Mouse (Mus musculus) heart, postnatal 14 days (tissue): ENCODE measurements at regions not wholly inside any gene's neighbourhood (a gene's known extent, or its start where the extent isn't known, plus 50 kb on each side); places are given as distances from the start of the nearest gene placed in this dataset.

Experiments used
- DNase-seq, 2 experiments: peaks; one replicate each; pipeline ENCODE4 v3.0.0; 2021 to 2022
- intact Hi-C: fragments of 180-260 bp; cut with DNase I; formaldehyde crosslinking; loops from one replicate; pipeline ENCODE4 v1.15.1; 2025

DNA sequence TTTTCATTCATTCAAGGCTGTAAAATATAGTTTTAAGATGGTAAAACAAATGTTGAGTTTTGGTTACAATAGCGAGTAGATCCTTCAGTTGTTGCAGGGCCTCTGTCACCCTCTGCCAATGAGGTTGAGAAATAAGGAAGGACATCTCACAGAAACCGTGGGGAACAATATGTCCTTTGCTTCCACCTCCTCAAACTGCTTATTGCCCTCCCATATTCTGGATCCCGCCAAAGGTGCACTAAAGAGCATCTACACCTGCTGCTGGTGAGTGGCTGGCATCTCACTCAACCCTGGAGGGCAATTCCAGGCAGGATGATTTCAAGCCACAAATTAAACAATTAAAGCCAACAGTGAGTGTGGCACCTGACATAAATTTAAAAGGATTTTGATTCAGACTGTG is 53.4 kb downstream of the Prr30 start:
- intact Hi-C loops: no loop called here
- no peak for DNase-seq

GRCm38 (mm10) chr14:101137426-101137825 is 62.7 kb downstream of the Prr30 start:
- intact Hi-C loops: no loop called here
- DNase-seq: peak in 1 of 2 experiments; percentile 5
